Mouse (Mus musculus) neutrophil, adult 5-6 weeks (primary cell): ENCODE data around the gene Mprip. TPM values are rescaled to one million over a fixed set of nuclear protein-coding genes. Genes with fewer than 3 reads are reported as not detected.

ENCODE experiments used
- ATAC-seq: fragments of 151-379, 151-347 bp; 2 replicates; pipeline ENCODE4 v1.8.0; 2017; ENCODE audit warnings: mild to moderate bottlenecking, moderate TSS enrichment; ENCODE audit not compliant: insufficient number of reproducible peaks, poor library complexity, low FRiP score, severe bottlenecking; ENCODE audit errors: extremely low read depth
- total RNA-seq: library from RNA; stranded (forward); fragments of 200-1000 nt; gene quantifications from 2 replicates; pipeline ENCODE4 v1.2.3, GENCODE M21; 2017

Gene Mprip
- total RNA-seq, 1 experiment from 2014 or later = 72.9 TPM

- ATAC-seq = no peak
Measured at GRCm38 (mm10) chr11:59778874-59779223, 117.7 kb downstream of the Mprip start.

- ATAC-seq = no peak
Measured at GRCm38 (mm10) chr11:59779406-59779805, 118.3 kb downstream of the Mprip start.

GRCm38 (mm10) chr11:59780241-59780640, 119.1 kb downstream of the Mprip start:
- ATAC-seq = no peak

- ATAC-seq = no peak
Measured at GRCm38 (mm10) chr11:59782091-59782590, 121.0 kb downstream of the Mprip start.

GRCm38 (mm10) chr11:59783591-59783990, 122.5 kb downstream of the Mprip start:
- no peak for ATAC-seq

- ATAC-seq = no peak
Measured at GRCm38 (mm10) chr11:59786444-59787198, 125.5 kb downstream of the Mprip start.

GRCm38 (mm10) chr11:59787199-59787781, 126.2 kb downstream of the Mprip start, which contains the start of gene Pld6:
Gene Pld6 (minus strand): TSS chr11:59787645.
- ATAC-seq = 0 out of 2 replicates have a peak, but pooled peaks have one; percentile 16

- no peak for ATAC-seq
Measured at GRCm38 (mm10) chr11:59789311-59789710, 128.2 kb downstream of the Mprip start.

GRCm38 (mm10) chr11:59793390-59793789, 132.3 kb downstream of the Mprip start:
- no peak for ATAC-seq

- no peak for ATAC-seq
Measured at GRCm38 (mm10) chr11:59800412-59800811, 139.3 kb downstream of the Mprip start.

GRCm38 (mm10) chr11:59801881-59802280, 140.8 kb downstream of the Mprip start:
- ATAC-seq = no peak

- ATAC-seq = no peak
Measured at GRCm38 (mm10) chr11:59803516-59803915, 142.4 kb downstream of the Mprip start.

GRCm38 (mm10) chr11:59804409-59805110, 143.5 kb downstream of the Mprip start:
- no peak for ATAC-seq

GRCm38 (mm10) chr11:59805256-59805655, 144.2 kb downstream of the Mprip start:
- no peak for ATAC-seq

GRCm38 (mm10) chr11:59805656-59806055, 144.6 kb downstream of the Mprip start:
- ATAC-seq = no peak

GRCm38 (mm10) chr11:59808170-59808960, 147.3 kb downstream of the Mprip start:
- ATAC-seq = no peak

- ATAC-seq = peak; percentile 45
Measured at GRCm38 (mm10) chr11:59809071-59809669, 148.1 kb downstream of the Mprip start.

GRCm38 (mm10) chr11:59809670-59810474, 148.8 kb downstream of the Mprip start, which contains the start of gene Flcn:
Gene Flcn (minus strand): TSS chr11:59810016.
- ATAC-seq = peak; percentile 82
